Mouse (Mus musculus) cerebellum, adult 2 months (tissue): ENCODE data around the gene Anks1b. TPM values are rescaled to one million over a fixed set of nuclear protein-coding genes. Genes with fewer than 3 reads are reported as not detected.
A peak's percentile ranks its signal among the peaks of the same experiment; 100 is the strongest.

Experiments
- DNase-seq, 2 experiments: peaks; one replicate each; pipeline ENCODE4 v3.0.0; 2021
- H3K27ac ChIP-seq: fragments of 200-500 bp; 2 replicates; pipeline ENCODE4 v1.5.1; 2012; ENCODE audit warnings: low read length, control low read depth, inconsistent platforms; ENCODE audit not compliant: insufficient read depth
- H3K27me3 ChIP-seq: fragments of 200-500 bp; 2 replicates; pipeline ENCODE4 v1.6.1; 2012; ENCODE audit warnings: inconsistent platforms, mild to moderate bottlenecking, low read length, moderate library complexity; ENCODE audit not compliant: control insufficient read depth, insufficient read depth
- H3K4me1 ChIP-seq: fragments of 200-500 bp; 2 replicates; pipeline ENCODE4 v1.6.1; 2011; ENCODE audit warnings: low read length; ENCODE audit not compliant: control insufficient read depth, insufficient read depth
- H3K4me3 ChIP-seq: fragments of 200-500 bp; replicated peaks from 2 replicates; pipeline ENCODE3; 2011; ENCODE audit warnings: mild to moderate bottlenecking, low read depth, low read length, control low read depth; ENCODE audit not compliant: insufficient read depth
- CTCF ChIP-seq: fragments of 200-500 bp; IDR thresholded peaks from 2 replicates; pipeline ENCODE4 v1.5.1; 2011; ENCODE audit warnings: low read depth, mild to moderate bottlenecking, control low read depth, low read length, moderate library complexity, borderline replicate concordance; ENCODE audit not compliant: insufficient read depth
- POLR2A ChIP-seq: fragments of 200-500 bp; IDR thresholded peaks from 2 replicates; pipeline ENCODE4 v1.6.1; 2011; ENCODE audit warnings: low read length, control low read depth, borderline replicate concordance; ENCODE audit not compliant: insufficient read depth
- WGBS: fragments of 180-500 bp; shearing (Covaris S2); methylation state at CpG from one replicate; pipeline ENCODE4 v1.1.7; 2018; 5-methylcytosine and 5-hydroxymethylcytosine counted together
- polyA plus RNA-seq: library from polyadenylated mRNA; depleted of rRNA; stranded (reverse); fragments of >200 nt; gene quantifications from 2 replicates; pipeline ENCODE4 v1.2.3, GENCODE M21; 2012

The Anks1b gene
- polyA plus RNA-seq, 1 experiment: 162 TPM

DNA sequence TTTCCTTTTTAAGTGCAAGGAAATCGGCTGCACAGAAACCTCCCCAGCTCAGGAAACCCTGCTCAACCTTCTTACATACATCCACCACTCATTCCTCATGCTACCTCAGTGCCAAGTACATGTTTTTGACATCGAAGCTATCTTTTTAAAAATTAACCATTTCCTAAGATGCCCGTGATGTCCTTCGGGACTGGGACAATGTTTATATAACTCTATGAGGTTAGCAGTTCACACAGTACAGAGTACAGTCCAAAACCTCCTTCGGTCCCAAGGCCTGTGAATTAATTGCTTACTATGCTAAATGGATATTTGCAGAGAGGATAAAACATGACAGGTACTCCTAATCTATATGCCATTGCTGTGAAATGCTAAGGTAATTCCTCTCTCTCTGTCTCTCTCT lies 558.2 kb downstream of the Anks1b start:
- no peak overlapping the region for H3K4me3 ChIP-seq
- H3K27me3 ChIP-seq: no peaks in the 10 kb centered on the region
- peaks cover 12% of the 10 kb centered on the region; the same call in 1 of the 2 replicates for H3K4me1 ChIP-seq
- WGBS: 86% methylated on average over 5 of the region's 5 CpGs
- DNase-seq: no peak
- no peak overlapping the region for H3K27ac ChIP-seq
- no peak for TF ChIP-seq POLR2A
- TF ChIP-seq CTCF: no peak

DNA sequence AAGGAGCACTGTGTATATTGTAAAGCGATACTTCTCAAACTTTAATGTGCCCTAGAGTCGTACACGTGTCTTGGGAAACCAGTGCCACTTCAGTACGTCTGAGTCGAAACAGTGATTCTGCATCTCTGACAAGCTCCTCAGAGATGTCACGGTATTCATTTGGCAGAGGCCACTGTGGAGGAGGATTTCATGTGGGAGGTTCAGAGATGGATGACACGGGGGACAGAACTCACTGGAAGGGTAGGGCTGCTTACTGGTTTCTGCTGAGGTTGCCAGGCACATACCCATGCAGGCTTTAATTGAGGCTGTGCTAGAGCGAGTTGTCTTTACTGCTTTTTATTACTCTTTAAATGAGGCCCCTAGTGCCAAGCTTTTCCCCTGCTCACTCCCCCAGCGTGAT lies 558.7 kb downstream of the Anks1b start:
- WGBS: 43% methylated on average over 9 of the region's 9 CpGs
- DNase-seq: peak in 1 of 2 experiments; percentile 17
- TF ChIP-seq CTCF (no peak), POLR2A (no peak)
- no peak overlapping the region for H3K4me3 ChIP-seq
- no peaks in the 10 kb centered on the region for H3K27me3 ChIP-seq
- H3K4me1 ChIP-seq: peaks cover 12% of the 10 kb centered on the region; the same call in 1 of the 2 replicates
- H3K27ac ChIP-seq: no peak overlapping the region

DNA sequence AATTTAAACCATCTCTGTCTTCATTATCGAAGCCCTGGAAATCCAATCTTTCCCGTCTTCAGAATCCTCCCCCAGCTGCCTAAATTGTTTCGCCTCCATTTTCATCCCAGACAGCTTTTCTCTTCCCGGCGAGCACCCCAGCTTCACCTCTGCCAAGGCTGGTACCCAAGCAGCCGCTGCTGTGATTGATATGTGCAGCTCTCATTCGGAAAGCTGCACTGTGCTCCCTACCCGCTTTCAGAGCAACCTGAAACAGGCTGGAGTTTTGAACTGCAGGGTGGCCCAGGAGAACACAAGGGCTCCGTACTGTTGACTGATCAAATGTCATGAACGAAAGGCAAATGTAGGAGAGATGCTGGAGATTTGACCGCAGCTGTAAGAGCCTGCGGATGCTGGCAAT lies 559.2 kb downstream of the Anks1b start:
- Histone ChIP-seq H3K4me3 (no peak overlapping the region), H3K4me1 (peaks cover 12% of the 10 kb centered on the region; the same call in 1 of the 2 replicates), H3K27ac (no peak overlapping the region), H3K27me3 (no peaks in the 10 kb centered on the region)
- TF ChIP-seq POLR2A (no peak), CTCF (no peak)
- 64% methylated on average over 12 of the region's 12 CpGs for WGBS
- DNase-seq: no peak

DNA sequence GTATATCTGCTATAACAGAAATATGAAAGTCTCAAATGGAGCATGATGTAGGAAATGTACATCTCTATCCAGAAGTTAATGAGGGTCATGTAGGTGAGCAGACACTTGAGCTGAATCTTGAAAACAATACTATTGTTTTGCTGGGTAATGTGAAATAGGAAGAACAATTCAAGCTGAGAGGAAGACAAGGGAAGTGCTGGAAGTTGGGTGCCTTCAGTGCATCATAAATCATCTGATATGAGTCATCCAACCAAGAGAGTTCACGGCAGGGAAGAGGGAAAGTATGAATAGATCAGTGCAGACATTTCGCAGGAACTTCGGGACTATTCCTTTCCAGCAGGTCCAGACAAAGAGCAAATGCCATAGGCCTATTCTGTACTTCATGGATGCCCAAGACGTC lies 567.7 kb downstream of the Anks1b start:
- Histone ChIP-seq H3K4me1 (peaks cover 3% of the 10 kb centered on the region; the same call in 1 of the 2 replicates), H3K4me3 (no peak overlapping the region), H3K27ac (no peak overlapping the region), H3K27me3 (no peaks in the 10 kb centered on the region)
- DNase-seq: no peak
- TF ChIP-seq CTCF: no peak
- TF ChIP-seq POLR2A: no peak
- WGBS: 86% methylated on average over 4 of the region's 4 CpGs

DNA sequence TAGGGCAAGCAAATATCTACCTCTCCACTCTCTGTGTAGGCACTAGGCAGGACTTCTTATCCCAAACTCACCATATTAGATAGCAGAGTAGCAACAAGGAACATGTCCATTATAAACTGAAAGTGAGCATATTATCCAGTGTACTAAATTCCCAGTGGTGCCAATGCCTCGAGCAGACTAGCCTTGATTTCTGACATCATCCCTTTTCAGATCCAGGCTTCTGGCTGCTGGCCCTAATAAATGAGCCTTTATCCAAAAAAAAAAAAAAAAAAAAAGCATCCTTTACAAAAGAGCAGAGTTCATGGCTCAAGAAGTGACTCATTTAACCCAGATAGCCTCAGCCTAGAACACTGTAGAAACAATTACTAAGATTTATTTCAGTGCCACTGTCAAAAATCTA lies 568.3 kb downstream of the Anks1b start:
- Histone ChIP-seq H3K27me3 (no peaks in the 10 kb centered on the region), H3K4me3 (no peak overlapping the region), H3K27ac (no peak overlapping the region), H3K4me1 (peaks cover 3% of the 10 kb centered on the region; the same call in 1 of the 2 replicates)
- DNase-seq: no peak
- 3% methylated on average over 1 of the region's 1 CpGs for WGBS
- TF ChIP-seq CTCF: no peak
- TF ChIP-seq POLR2A: no peak

DNA sequence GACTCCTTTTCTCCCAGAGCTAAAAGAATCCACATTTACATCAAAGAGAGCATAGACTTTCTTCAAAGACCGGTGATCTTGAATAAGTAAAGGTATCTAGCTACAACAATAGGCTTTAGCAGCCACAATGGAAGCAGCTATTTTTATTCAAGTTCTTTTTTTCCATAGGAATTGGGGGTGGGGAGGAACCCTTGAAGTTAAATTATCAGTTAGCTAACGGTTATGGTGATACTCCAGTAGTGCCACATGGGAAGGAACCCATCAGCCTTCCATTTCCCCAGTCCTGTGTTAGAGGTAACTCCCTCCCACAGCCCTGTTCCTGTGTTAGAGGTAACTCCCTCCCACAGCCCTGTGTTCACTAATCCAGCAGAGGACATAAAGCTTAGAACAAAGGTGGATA lies 591.6 kb downstream of the Anks1b start:
- 81% methylated on average over 2 of the region's 2 CpGs for WGBS
- Histone ChIP-seq H3K4me1 (no peaks in the 10 kb centered on the region), H3K4me3 (no peak overlapping the region), H3K27ac (no peak overlapping the region), H3K27me3 (no peaks in the 10 kb centered on the region)
- DNase-seq: no peak
- TF ChIP-seq CTCF: no peak
- TF ChIP-seq POLR2A: no peak

DNA sequence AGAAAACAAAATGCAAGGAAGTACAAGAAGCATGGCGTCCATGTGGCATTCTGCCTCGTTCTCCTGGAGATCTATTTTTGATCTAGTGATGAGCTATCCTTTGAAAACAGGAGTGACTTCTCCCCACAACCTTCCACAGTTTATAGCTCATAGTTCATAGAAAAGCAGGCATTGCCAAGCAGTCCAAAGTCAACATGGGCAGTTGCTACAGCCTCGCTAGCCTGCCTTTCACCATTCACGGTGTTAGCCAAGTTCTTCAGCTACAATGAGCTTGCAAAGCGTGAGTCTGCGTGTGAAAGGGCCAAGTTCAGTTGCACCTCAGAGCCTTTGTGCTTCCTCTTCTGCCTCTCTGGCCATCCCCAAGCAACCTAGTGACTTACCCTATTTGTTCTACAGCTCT lies 592.1 kb downstream of the Anks1b start:
- WGBS: 66% methylated on average over 6 of the region's 6 CpGs
- TF ChIP-seq POLR2A (no peak), CTCF (no peak)

DNA sequence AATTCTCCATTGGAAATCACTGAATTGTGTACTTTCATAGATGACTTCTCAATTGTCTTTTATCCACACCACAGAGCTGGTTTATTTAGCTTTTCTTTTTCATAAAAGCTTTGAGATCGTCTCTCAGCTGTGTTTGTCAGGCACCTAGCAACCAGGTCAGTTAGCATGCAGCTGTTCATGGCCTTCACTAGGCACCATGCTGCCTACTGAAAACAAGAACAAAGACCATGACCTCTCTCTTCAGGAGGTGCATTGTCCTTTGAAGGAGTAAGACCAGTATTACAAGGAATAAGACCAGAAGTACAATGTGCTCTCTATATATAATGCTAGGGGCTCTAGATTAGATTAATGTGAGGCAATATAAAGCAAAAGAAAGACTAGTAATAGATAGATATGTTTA lies 594.2 kb downstream of the Anks1b start:
- TF ChIP-seq CTCF: no peak
- no peak for TF ChIP-seq POLR2A
- no peak overlapping the region for H3K27ac ChIP-seq
- H3K27me3 ChIP-seq: no peaks in the 10 kb centered on the region
- H3K4me3 ChIP-seq: no peak overlapping the region
- no peak for DNase-seq
- 46% methylated on average over 1 of the region's 1 CpGs for WGBS
- no peaks in the 10 kb centered on the region for H3K4me1 ChIP-seq

More for the DNA sequence above, 592.1 kb downstream of the Anks1b start:
- no peaks in the 10 kb centered on the region for H3K4me1 ChIP-seq
- no peak for DNase-seq
- H3K27me3 ChIP-seq: no peaks in the 10 kb centered on the region
- no peak overlapping the region for H3K27ac ChIP-seq
- no peak overlapping the region for H3K4me3 ChIP-seq

DNA sequence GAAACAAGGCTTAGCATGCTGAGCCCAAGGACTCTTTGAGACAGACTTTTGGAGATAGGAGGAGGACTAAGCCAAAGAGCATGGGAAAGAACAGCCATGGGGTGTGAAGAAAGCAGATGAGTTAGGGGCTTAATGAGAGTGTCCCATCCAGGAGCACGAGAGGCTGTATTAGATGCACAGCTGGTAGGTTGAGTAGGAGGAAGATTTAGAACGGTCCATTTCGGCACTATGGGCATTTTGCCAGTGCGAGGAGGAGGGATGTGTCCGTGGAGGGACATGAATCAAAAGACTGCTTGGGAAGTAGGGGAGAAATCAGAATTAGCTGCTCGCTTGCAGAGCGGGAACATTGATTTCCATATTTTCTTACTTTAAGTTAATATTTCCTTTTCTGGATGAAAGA lies 620.1 kb downstream of the Anks1b start:
- Histone ChIP-seq H3K27ac (no peak overlapping the region), H3K4me3 (no peak overlapping the region), H3K27me3 (no peaks in the 10 kb centered on the region), H3K4me1 (peaks cover 6% of the 10 kb centered on the region; the same call in 1 of the 2 replicates)
- WGBS: 36% methylated on average over 7 of the region's 7 CpGs
- peak; percentile 43 to 49 for DNase-seq
- no peak for TF ChIP-seq POLR2A
- no peak for TF ChIP-seq CTCF
